Mouse (Mus musculus): Measurements from ENCODE around the gene Colq.

DNA sequence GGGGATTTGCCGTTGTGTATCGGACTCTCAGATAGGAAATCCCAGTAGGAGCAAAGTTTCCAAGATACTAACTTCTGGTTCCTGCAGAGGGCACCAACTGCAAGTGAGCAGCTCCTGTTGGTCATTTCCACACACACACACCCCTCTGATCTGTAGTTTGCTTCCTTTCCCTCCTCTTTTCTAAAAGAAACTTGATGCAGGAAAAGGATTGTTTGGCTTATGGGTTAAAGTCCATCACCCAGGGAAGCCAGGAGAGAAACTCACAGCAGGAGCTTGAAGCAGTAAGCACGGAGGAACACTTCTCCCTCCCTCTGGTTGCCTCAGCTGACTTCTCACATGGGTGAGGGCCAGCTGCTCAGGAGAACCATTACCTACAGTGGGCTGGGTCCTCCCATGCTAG, 72.0 kb downstream of the Colq start:
- TF ChIP-seq GATA1 (IDR thresholded peaks at IDR 0.05; ENCODE audit: low read length) (no peak), TAL1 (IDR thresholded peaks at IDR 0.05; ENCODE audit: low read length) (no peak)

All from erythroblast, embryonic 14.5 days (primary cell).